Mouse (Mus musculus): ENCODE measurements at regions not wholly inside any gene's neighbourhood (a gene's known extent, or its start where the extent isn't known, plus 50 kb on each side); places are given as distances from the start of the nearest gene placed in this dataset.

DNA sequence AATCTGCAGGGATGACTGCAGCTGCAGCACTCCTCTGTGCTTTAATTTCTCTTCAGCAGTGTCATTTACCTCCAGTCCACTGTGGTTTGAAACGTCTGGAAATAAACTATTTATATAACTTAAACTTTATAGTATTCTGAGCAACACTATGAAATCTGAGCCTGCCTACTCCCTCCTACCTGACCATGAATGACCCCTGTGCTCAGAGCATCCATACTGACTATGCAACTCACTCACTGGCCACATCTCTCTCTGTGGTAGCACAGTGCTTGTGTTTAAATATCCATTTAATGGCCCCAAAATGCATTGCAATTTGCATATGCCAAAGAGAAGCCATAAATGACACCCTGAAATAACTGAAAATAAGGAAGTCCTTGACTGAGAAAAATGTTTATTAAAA, 154.5 kb upstream of the Clec14a start:
- H3K4me2 ChIP-seq (ENCODE audit: low read depth, low read length), result no peak overlapping the region
- H3K9me3 ChIP-seq (ENCODE audit: control insufficient read depth, low read length), result no peaks in the 10 kb centered on the region
- no peak overlapping the region for H3K4me3 ChIP-seq (ENCODE audit: low read depth, low read length)
- H3K27ac ChIP-seq (replicated peaks; ENCODE audit: low read depth, low read length), result no peak overlapping the region
- WGBS, result 16% methylated on average over 1 of the region's 1 CpGs
- H3K9ac ChIP-seq (ENCODE audit: low read depth, low read length), result no peak overlapping the region
- H3K4me1 ChIP-seq (ENCODE audit: control insufficient read depth, insufficient read depth, low read length), result no peaks in the 10 kb centered on the region
- DNase-seq (ENCODE audit: low spot score) (peak; percentile 14), ATAC-seq (ENCODE audit: low read depth) (no peak)
- no peaks in the 10 kb centered on the region for H3K36me3 ChIP-seq (ENCODE audit: control insufficient read depth, insufficient read depth, low read length)
- no peaks in the 10 kb centered on the region for H3K27me3 ChIP-seq (replicated peaks; ENCODE audit: control insufficient read depth, insufficient read depth, low read length)

DNA sequence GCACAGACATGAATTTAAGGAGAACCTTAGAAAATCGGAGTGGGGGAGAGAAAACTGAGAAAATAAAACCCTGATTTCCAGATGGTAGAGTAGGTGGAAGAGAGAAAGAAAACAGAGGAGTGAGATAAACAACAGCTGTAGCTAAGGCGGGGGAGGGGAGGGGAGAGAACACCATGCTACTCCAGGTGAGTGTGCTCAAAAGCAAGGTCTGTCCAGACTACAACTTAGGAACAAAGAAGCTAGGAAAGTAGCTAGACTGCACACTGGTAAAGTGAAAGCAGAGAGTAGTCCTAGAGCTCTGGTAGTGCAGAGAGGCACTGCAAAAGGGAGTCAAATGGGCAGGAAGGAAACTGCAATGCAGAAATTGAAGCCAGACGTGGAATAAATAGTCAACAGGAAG, 132.8 kb upstream of the Clec14a start:
- no peaks in the 10 kb centered on the region for H3K27me3 ChIP-seq (replicated peaks; ENCODE audit: control insufficient read depth, insufficient read depth, low read length)
- H3K4me2 ChIP-seq (ENCODE audit: low read depth, low read length), result no peak overlapping the region
- H3K9me3 ChIP-seq (ENCODE audit: control insufficient read depth, low read length), result no peaks in the 10 kb centered on the region
- H3K27ac ChIP-seq (replicated peaks; ENCODE audit: low read depth, low read length), result no peak overlapping the region
- no peak overlapping the region for H3K9ac ChIP-seq (ENCODE audit: low read depth, low read length)
- no peaks in the 10 kb centered on the region for H3K36me3 ChIP-seq (ENCODE audit: control insufficient read depth, insufficient read depth, low read length)
- H3K4me3 ChIP-seq (ENCODE audit: low read depth, low read length), result no peak overlapping the region
- no peaks in the 10 kb centered on the region for H3K4me1 ChIP-seq (ENCODE audit: control insufficient read depth, insufficient read depth, low read length)
- WGBS, result 48% methylated on average over 3 of the region's 3 CpGs
- ATAC-seq (ENCODE audit: low read depth) (no peak), DNase-seq (ENCODE audit: low spot score) (peak; percentile 6)

GRCm38 (mm10) chr12:58360258-58360657, 91.2 kb upstream of the Clec14a start:
- ATAC-seq (ENCODE audit: low read depth) (no peak), DNase-seq (ENCODE audit: low spot score) (no peak)
- no peaks in the 10 kb centered on the region for H3K4me1 ChIP-seq (ENCODE audit: control insufficient read depth, insufficient read depth, low read length)
- no peak overlapping the region for H3K27ac ChIP-seq (replicated peaks; ENCODE audit: low read depth, low read length)
- no peak overlapping the region for H3K4me3 ChIP-seq (ENCODE audit: low read depth, low read length)
- no peaks in the 10 kb centered on the region for H3K9me3 ChIP-seq (ENCODE audit: control insufficient read depth, low read length)
- no peaks in the 10 kb centered on the region for H3K36me3 ChIP-seq (ENCODE audit: control insufficient read depth, insufficient read depth, low read length)
- H3K27me3 ChIP-seq (replicated peaks; ENCODE audit: control insufficient read depth, insufficient read depth, low read length), result no peaks in the 10 kb centered on the region
- no peak overlapping the region for H3K4me2 ChIP-seq (ENCODE audit: low read depth, low read length)
- 76% methylated on average over 4 of the region's 4 CpGs for WGBS
- no peak overlapping the region for H3K9ac ChIP-seq (ENCODE audit: low read depth, low read length)

DNA sequence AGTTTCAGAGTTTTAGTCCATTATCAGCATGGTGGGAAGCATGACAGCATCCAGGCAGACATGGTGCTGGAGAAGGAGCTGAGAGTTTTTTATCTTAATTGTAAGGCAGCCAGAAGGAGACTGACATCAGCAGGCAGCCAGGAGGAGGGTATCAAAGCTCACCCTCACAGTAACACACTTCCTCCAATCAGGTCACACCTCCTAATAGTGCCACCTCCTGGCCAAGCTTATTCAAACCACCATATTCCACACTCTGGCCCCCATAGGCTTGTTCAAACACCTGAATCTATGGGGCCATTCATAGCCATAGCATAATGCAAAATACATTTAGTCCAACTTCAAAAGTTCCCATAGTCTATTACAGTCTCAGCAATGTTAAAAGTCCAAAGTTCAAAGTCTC, 65.1 kb upstream of the Clec14a start:
- H3K4me2 ChIP-seq (ENCODE audit: low read depth, low read length), result no peak overlapping the region
- H3K36me3 ChIP-seq (ENCODE audit: control insufficient read depth, insufficient read depth, low read length), result no peaks in the 10 kb centered on the region
- ATAC-seq (ENCODE audit: low read depth) (no peak), DNase-seq (ENCODE audit: low spot score) (no peak)
- H3K9me3 ChIP-seq (ENCODE audit: control insufficient read depth, low read length), result no peaks in the 10 kb centered on the region
- H3K27ac ChIP-seq (replicated peaks; ENCODE audit: low read depth, low read length), result no peak overlapping the region
- no peak overlapping the region for H3K9ac ChIP-seq (ENCODE audit: low read depth, low read length)
- H3K27me3 ChIP-seq (replicated peaks; ENCODE audit: control insufficient read depth, insufficient read depth, low read length), result no peaks in the 10 kb centered on the region
- no peak overlapping the region for H3K4me3 ChIP-seq (ENCODE audit: low read depth, low read length)
- H3K4me1 ChIP-seq (ENCODE audit: control insufficient read depth, insufficient read depth, low read length), result no peaks in the 10 kb centered on the region

DNA sequence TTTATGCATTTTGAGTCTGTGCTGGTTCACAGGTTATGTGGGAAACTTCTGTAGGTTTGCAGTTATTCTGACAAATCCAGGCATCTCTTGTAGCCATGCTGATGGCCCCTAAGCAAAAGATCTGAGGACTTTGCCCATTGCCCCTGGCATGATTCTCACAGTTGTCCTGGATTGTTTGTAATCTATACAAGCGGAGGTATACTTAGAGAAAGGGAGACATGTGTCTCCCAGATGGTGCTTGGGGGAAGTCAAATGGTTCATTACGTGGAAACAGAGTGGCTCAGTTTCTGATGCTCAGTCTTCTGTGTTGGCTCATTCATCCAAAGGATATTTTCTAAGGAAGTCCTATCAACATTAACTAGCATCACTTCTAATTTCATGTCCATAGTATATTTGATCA, 60.8 kb upstream of the Clec14a start:
- ATAC-seq (ENCODE audit: low read depth), result no peak
- H3K4me1 ChIP-seq (ENCODE audit: control insufficient read depth, insufficient read depth, low read length), result no peaks in the 10 kb centered on the region
- 34% methylated on average over 2 of the region's 2 CpGs for WGBS
- H3K27ac ChIP-seq (replicated peaks; ENCODE audit: low read depth, low read length), result no peak overlapping the region
- DNase-seq (ENCODE audit: low spot score), result no peak
- no peak overlapping the region for H3K4me3 ChIP-seq (ENCODE audit: low read depth, low read length)
- no peak overlapping the region for H3K9ac ChIP-seq (ENCODE audit: low read depth, low read length)
- no peak overlapping the region for H3K4me2 ChIP-seq (ENCODE audit: low read depth, low read length)
- no peaks in the 10 kb centered on the region for H3K27me3 ChIP-seq (replicated peaks; ENCODE audit: control insufficient read depth, insufficient read depth, low read length)
- H3K36me3 ChIP-seq (ENCODE audit: control insufficient read depth, insufficient read depth, low read length), result no peaks in the 10 kb centered on the region
- H3K9me3 ChIP-seq (ENCODE audit: control insufficient read depth, low read length), result no peaks in the 10 kb centered on the region

DNA sequence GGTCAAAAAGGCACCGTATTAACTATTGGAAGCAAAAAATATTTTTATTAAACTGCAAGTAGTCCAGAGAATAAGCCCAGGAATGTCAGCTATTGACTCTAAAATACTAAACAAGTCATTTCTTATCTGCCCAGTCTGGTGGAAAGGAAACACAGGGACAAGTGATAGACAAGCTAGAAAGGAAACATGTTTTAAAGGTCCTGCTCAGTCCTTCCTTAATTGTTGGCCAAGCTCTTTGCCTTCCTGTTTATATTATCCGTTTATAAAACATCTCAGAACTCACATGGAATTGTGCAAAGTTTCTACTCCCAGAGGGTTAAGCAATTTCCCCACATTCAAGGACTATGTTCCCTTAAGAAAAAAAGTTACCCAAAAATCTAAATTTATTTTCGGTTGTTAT, 54.9 kb upstream of the Clec14a start:
- Histone ChIP-seq H3K36me3 (ENCODE audit: control insufficient read depth, insufficient read depth, low read length) (no peaks in the 10 kb centered on the region), H3K9ac (ENCODE audit: low read depth, low read length) (no peak overlapping the region), H3K9me3 (ENCODE audit: control insufficient read depth, low read length) (no peaks in the 10 kb centered on the region), H3K27me3 (replicated peaks; ENCODE audit: control insufficient read depth, insufficient read depth, low read length) (no peaks in the 10 kb centered on the region), H3K4me2 (ENCODE audit: low read depth, low read length) (no peak overlapping the region), H3K4me1 (ENCODE audit: control insufficient read depth, insufficient read depth, low read length) (no peaks in the 10 kb centered on the region), H3K4me3 (ENCODE audit: low read depth, low read length) (no peak overlapping the region), H3K27ac (replicated peaks; ENCODE audit: low read depth, low read length) (no peak overlapping the region)
- no peak for DNase-seq (ENCODE audit: low spot score)
- ATAC-seq (ENCODE audit: low read depth), result no peak
- 63% methylated on average over 3 of the region's 3 CpGs for WGBS

Data from embryonic facial prominence, embryonic 14.5 days (tissue).